Mouse (Mus musculus): Measurements from ENCODE around the gene Gm13040. TPM values are rescaled to one million over a fixed set of nuclear protein-coding genes. Genes with fewer than 3 reads are reported as not detected.

The Gm13040 gene
- not detected in 2 replicates for polyA plus RNA-seq (2015; fragmentation: Nextera tagmentation; extraction: Ambion mirVana)

DNA sequence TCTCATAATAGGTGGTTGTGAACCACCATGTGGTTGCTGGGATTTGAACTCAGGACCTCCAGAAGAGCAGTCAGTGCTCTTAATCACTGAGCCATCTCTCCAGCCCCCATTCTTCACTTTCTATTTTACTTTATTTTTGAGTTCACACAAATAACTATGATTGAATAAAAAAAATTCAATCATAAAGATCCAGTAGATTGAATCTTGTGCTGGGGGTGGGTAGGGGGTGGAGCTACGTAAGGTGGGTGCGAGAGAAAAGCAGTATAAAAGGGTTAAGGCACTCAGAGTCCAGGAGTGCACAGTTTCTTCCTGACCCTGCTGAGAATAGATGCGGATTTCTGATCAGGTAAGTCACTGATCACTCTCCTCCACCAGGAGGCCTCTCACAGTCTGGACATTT is at the start of gene Gm13040:
Gene Gm13040 (plus strand): TSS at position 301 of the 400 bp plus-strand sequence.

DNA sequence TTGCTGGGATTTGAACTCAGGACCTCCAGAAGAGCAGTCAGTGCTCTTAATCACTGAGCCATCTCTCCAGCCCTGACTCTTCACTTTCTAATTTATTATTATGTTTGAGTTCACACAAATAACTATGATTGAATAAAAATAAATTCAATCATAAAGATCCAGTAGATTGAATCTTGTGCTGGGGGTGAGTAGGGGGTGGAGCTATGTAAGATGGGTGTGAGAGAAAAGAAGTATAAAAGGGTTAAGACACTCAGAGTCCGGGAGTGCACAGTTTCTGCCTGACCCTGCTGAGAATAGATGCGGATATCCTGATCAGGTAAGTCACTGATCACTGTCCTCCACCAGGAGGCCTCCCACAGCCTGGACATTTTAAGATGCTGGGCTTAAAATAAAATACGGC is 24.7 kb upstream of the Gm13040 start, which contains the start of gene Gm13043:
Gene Gm13043 (plus strand): TSS at position 301 of the 400 bp plus-strand sequence.

DNA sequence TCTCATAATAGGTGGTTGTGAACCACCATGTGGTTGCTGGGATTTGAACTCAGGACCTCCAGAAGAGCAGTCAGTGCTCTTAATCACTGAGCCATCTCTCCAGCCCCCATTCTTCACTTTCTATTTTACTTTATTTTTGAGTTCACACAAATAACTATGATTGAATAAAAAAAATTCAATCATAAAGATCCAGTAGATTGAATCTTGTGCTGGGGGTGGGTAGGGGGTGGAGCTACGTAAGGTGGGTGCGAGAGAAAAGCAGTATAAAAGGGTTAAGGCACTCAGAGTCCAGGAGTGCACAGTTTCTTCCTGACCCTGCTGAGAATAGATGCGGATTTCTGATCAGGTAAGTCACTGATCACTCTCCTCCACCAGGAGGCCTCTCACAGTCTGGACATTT is 15.6 kb downstream of the Gm13040 start, which contains the start of the genes BC080695 and Gm13057:
Gene BC080695 (plus strand): TSS at position 301 of the 400 bp plus-strand sequence.
Gene Gm13057 (plus strand): TSS at position 310 of the 400 bp plus-strand sequence.

Other genes starting within 250 kb of the Gm13040 start
- gene Pdpn, start 236.4 kb upstream of the Gm13040 start, polyA plus RNA-seq (2015; fragmentation: Nextera tagmentation; extraction: Ambion mirVana), result 27.6 and 29.9 TPM in 2 replicates
- gene Lrrc38, start 186.2 kb upstream of the Gm13040 start, polyA plus RNA-seq (2015; fragmentation: Nextera tagmentation; extraction: Ambion mirVana), result 0.92 and 1.1 TPM in 2 replicates
- gene Pramel1, start 141.5 kb upstream of the Gm13040 start, polyA plus RNA-seq (2015; fragmentation: Nextera tagmentation; extraction: Ambion mirVana), result not detected in 2 replicates
- 12.2 and 13.5 TPM in 2 replicates for gene Pramef8, start 123.5 kb upstream of the Gm13040 start, polyA plus RNA-seq (2015; fragmentation: Nextera tagmentation; extraction: Ambion mirVana)
- gene Oog4, start 85.6 kb upstream of the Gm13040 start, polyA plus RNA-seq (2015; fragmentation: Nextera tagmentation; extraction: Ambion mirVana), result not detected in 2 replicates
- gene Gm13043, start 24.6 kb upstream of the Gm13040 start, polyA plus RNA-seq (2015; fragmentation: Nextera tagmentation; extraction: Ambion mirVana), result not detected in 2 replicates
- not detected in 2 replicates for gene BC080695, start 15.7 kb downstream of the Gm13040 start, polyA plus RNA-seq (2015; fragmentation: Nextera tagmentation; extraction: Ambion mirVana)
- not detected in 2 replicates for gene Gm13057, start 15.8 kb downstream of the Gm13040 start, polyA plus RNA-seq (2015; fragmentation: Nextera tagmentation; extraction: Ambion mirVana)
- gene Gm13083, start 79.0 kb downstream of the Gm13040 start, polyA plus RNA-seq (2015; fragmentation: Nextera tagmentation; extraction: Ambion mirVana), result not detected in 2 replicates
- gene Gm13088, start 121.3 kb downstream of the Gm13040 start, polyA plus RNA-seq (2015; fragmentation: Nextera tagmentation; extraction: Ambion mirVana), result not detected in 2 replicates
- gene Gm13089, start 166.8 kb downstream of the Gm13040 start, polyA plus RNA-seq (2015; fragmentation: Nextera tagmentation; extraction: Ambion mirVana), result not detected in 2 replicates
- gene Gm13078, start 183.5 kb downstream of the Gm13040 start, polyA plus RNA-seq (2015; fragmentation: Nextera tagmentation; extraction: Ambion mirVana), result not detected in 2 replicates